In genomic region chr1:77515651-77515981, GRCm38 (mm10) we compare ENCODE assay signal across 9 mouse cellular contexts. TPM values are rescaled to one million over a fixed set of nuclear protein-coding genes. Genes with fewer than 3 reads are reported as not detected.
A peak's percentile ranks its signal among the peaks of the same experiment; 100 is the strongest.
DNase-seq lines count a peak whose midpoint lies in the region; ATAC-seq lines count a peak whose summit lies in the region.
"Had no signal": no experiment of that assay in that cellular context is flagged by ENCODE, and none has a peak within 500 bp of the region (broad histone marks: within the 10 kb centered on the region; RNA-seq: fewer than 3 reads in every experiment).

No protein-coding gene starts in this region.

- no peaks in the 10 kb centered on the region for H3K36me3 ChIP-seq in erythroblast, embryonic 14.5 days (ENCODE audit: control insufficient read depth)
- no peaks in the 10 kb centered on the region for H3K36me3 ChIP-seq in heart, embryonic 10.5 days
- no peaks in the 10 kb centered on the region; the same call in 1 of the 2 replicates for H3K36me3 ChIP-seq in midbrain, embryonic 13.5 days

- peak overlapping the region; percentile 92 for H3K4me2 ChIP-seq in midbrain, embryonic 13.5 days (replicated peaks)

- intact Hi-C loops in left cerebral cortex, postnatal 14 days (cut with DNase I), result loop anchor here (5.0 to 10.0 kb wide), 5 partner anchors 382 to 1703 kb away; no protein-coding TSS in a partner anchor

- DNase-seq in NIH3T3 (ENCODE audit: low read depth), result peak; percentile 28
- peak; percentile 79 for DNase-seq in heart, embryonic 10.5 days (ENCODE audit: low spot score)
- DNase-seq in kidney, postnatal 4 days, result peak; percentile 39 to 61
- no peak for DNase-seq in left cerebral cortex, postnatal 14 days (ENCODE audit: low spot score in 2 of 2)
- no peak for DNase-seq in gastrocnemius, adult 8-10 months (ENCODE audit: low spot score in 2 of 2)

- peak overlapping the region; percentile 84 for H3K9ac ChIP-seq in midbrain, embryonic 13.5 days (replicated peaks)

- peaks cover 52% of the 10 kb centered on the region for H3K27me3 ChIP-seq in erythroblast, embryonic 14.5 days (ENCODE audit: control insufficient read depth)
- peaks cover 17% of the 10 kb centered on the region for H3K27me3 ChIP-seq in heart, embryonic 10.5 days (ENCODE audit: insufficient read depth, poor library complexity, severe bottlenecking)
- H3K27me3 ChIP-seq in midbrain, embryonic 13.5 days, result no peaks in the 10 kb centered on the region; the same call in 1 of the 2 replicates

- H3K27ac ChIP-seq in heart, embryonic 10.5 days, result peak overlapping the region; percentile 72
- peak overlapping the region; percentile 65 for H3K27ac ChIP-seq in midbrain, embryonic 13.5 days

- H3K4me1 ChIP-seq in erythroblast, embryonic 14.5 days (ENCODE audit: control insufficient read depth), result peaks cover 8% of the 10 kb centered on the region
- H3K4me1 ChIP-seq in heart, embryonic 10.5 days, result peaks cover 27% of the 10 kb centered on the region; the same call in 1 of the 2 replicates
- H3K4me1 ChIP-seq in midbrain, embryonic 13.5 days (replicated peaks), result peaks cover 44% of the 10 kb centered on the region

- WGBS in heart, embryonic 10.5 days, result under 1% methylated on average over 12 of the region's 12 CpGs
- WGBS in midbrain, embryonic 13.5 days, result 0% methylated on average over 12 of the region's 12 CpGs

- H3K9me3 ChIP-seq in erythroblast, embryonic 14.5 days (ENCODE audit: control insufficient read depth, low read length), result peaks cover 2% of the 10 kb centered on the region; the same call in 1 of the 2 replicates
- H3K9me3 ChIP-seq in heart, embryonic 10.5 days, result no peaks in the 10 kb centered on the region
- no peaks in the 10 kb centered on the region for H3K9me3 ChIP-seq in midbrain, embryonic 13.5 days

- H3K4me3 ChIP-seq in erythroblast, embryonic 14.5 days (replicated peaks), result peak overlapping the region; percentile 41
- peak overlapping the region; percentile 72 for H3K4me3 ChIP-seq in heart, embryonic 10.5 days
- H3K4me3 ChIP-seq in midbrain, embryonic 13.5 days (replicated peaks), result peak overlapping the region; percentile 73

- no peak for ATAC-seq in erythroblast, adult 5-6 weeks (replicated peaks; ENCODE audit: low FRiP score, poor library complexity, severe bottlenecking)
- ATAC-seq in midbrain, embryonic 13.5 days, result no peak

RNA-seq across cellular contexts. Expression of gene Epha4, which starts 0.7 kb away (rescaled TPM):
- polyA plus RNA-seq in erythroblast, embryonic 14.5 days (2012), result 0.01 TPM in 1 of 2 replicates, not detected in the other
- 0.77 TPM in 1 of 2 replicates, not detected in the other for total RNA-seq in erythroblast, adult 5-6 weeks (2015; ENCODE audit: low replicate concordance)
- total RNA-seq in erythroblast, adult 5-6 weeks (2017; ENCODE audit: low replicate concordance), result 0.09 and 0.56 TPM in 2 replicates
- 6.1 and 11.5 TPM in 2 replicates for polyA plus RNA-seq in heart, embryonic 10.5 days (2016; fragmentation: Nextera tagmentation; extraction: Ambion mirVana)
- polyA plus RNA-seq in midbrain, embryonic 13.5 days (2015; fragmentation: Nextera tagmentation; extraction: Ambion mirVana), result 36.5 and 37.5 TPM in 2 replicates
- total RNA-seq in left cerebral cortex, postnatal 14 days (2021), result 100 to 1,000 TPM; 224 to 256 TPM
- 1 to 10 TPM; 1.1 to 1.4 (median 1.2) TPM for total RNA-seq in gastrocnemius, adult 8-10 months (2022)
- total RNA-seq: MEL had no signal

Comparison
In these comparisons a context has a peak if more than half of its experiments do, and no peak if none do; other contexts are left out.
1. DNase-seq: peak in NIH3T3 (single experiment), heart, embryonic 10.5 days (single experiment) and kidney, postnatal 4 days (2 of 2); none in left cerebral cortex, postnatal 14 days (0 of 2) and gastrocnemius, adult 8-10 months (0 of 2).
2. RNA of gene Epha4, which starts 0.7 kb away (total RNA-seq): 224 to 256 TPM in left cerebral cortex, postnatal 14 days; 1.1 to 1.4 TPM in gastrocnemius, adult 8-10 months and 0.09 to 0.77 TPM in erythroblast, adult 5-6 weeks; every median in the first group is over 10 times any median in the second.
3. Peak in every context shown above with its lines, with median percentiles within 50 percentile points of each other: H3K4me3 ChIP-seq.